In the genomic region with DNA sequence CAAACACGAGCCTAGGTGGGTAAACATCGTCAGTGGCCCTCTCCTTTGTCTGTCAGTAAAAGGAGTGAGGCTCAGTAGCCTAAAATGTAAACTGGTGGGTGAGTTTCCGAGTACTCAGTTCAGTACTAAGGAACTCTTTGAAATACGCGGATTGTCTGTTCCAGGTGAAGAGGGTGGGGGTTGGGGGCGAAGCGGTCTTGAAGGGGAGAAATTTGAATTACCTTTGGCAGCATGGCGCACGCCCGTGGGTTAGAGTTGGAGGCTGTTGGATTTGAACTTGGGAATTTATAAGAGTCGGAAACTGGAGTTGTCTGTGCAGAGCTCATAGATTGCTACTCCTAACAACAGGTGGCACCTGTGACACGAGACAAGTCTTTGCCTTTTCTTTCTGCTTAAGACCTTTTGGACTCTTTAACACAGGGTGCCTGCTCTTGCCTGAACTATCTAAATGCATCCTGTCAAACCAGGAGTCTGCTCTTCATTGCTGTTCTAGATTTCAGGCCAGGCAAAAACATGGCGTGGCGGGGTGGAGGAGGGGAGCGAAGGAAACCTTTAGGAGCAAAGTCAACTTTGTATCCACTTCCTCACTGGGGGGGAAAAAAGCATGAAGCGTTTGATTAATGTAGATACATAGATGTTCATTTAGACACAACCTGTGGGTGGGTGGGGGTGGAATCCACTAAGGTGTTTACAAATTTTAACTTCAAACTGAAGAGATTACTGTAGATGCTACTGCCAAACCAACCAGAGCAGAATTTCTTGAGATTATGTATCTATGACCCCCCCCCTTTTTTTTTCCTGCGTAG, we compare ENCODE assay signal across 8 mouse cellular contexts.
A peak's percentile ranks its signal among the peaks of the same experiment; 100 is the strongest.
DNase-seq lines count a peak whose midpoint lies in the region; ATAC-seq and TF ChIP-seq lines count a peak whose summit lies in the region.

No protein-coding gene starts in this region.

- TF ChIP-seq CTCF in liver, postnatal 0 days (IDR thresholded peaks at IDR 0.05; ENCODE audit: low read depth) = no peak

- H3K27me3 ChIP-seq in heart, embryonic 10.5 days (ENCODE audit: insufficient read depth, poor library complexity, severe bottlenecking) = no peaks in the 10 kb centered on the region
- no peaks in the 10 kb centered on the region for H3K27me3 ChIP-seq in forebrain, embryonic 15.5 days
- H3K27me3 ChIP-seq in liver, postnatal 0 days (ENCODE audit: insufficient read depth, low read length) = no peaks in the 10 kb centered on the region

- no peak for DNase-seq in heart, embryonic 10.5 days (ENCODE audit: low spot score)
- no peak for DNase-seq in heart, adult 18-20 months
- no peak for DNase-seq in liver, postnatal 0 days
- peak; percentile 71 for DNase-seq in thymus, postnatal 4 days
- DNase-seq in left cerebral cortex, adult 18-20 months (ENCODE audit: low spot score in 2 of 2) = no peak
- no peak for DNase-seq in gastrocnemius, postnatal 25 days

- 0 out of 2 replicates have a peak, but pooled peaks cover 4% of the 10 kb centered on the region for H3K4me1 ChIP-seq in heart, embryonic 10.5 days
- peaks cover 4% of the 10 kb centered on the region for H3K4me1 ChIP-seq in forebrain, embryonic 15.5 days
- peaks cover 5% of the 10 kb centered on the region; the same call in 1 of the 2 replicates for H3K4me1 ChIP-seq in liver, postnatal 0 days (ENCODE audit: insufficient read depth)

- H3K9ac ChIP-seq in forebrain, embryonic 15.5 days (replicated peaks) = peak overlapping the region; percentile 48; the same call in 1 of the 2 replicates
- H3K9ac ChIP-seq in liver, postnatal 0 days (replicated peaks) = no peak overlapping the region

- peak; percentile 58 for ATAC-seq in CD4-positive, CD25-positive, alpha-beta regulatory T cell, adult 4 months
- peak; percentile 2; the same call in 1 of the 2 replicates for ATAC-seq in forebrain, embryonic 15.5 days (replicated peaks)
- 0 out of 2 replicates have a peak, but pooled peaks have one; percentile 15 for ATAC-seq in liver, postnatal 0 days

- H3K4me2 ChIP-seq in forebrain, embryonic 15.5 days (replicated peaks) = peak overlapping the region; percentile 58
- H3K4me2 ChIP-seq in liver, postnatal 0 days (ENCODE audit: low read depth, low read length) = peak overlapping the region; percentile 61

- no peak for TF ChIP-seq EP300 in liver, postnatal 0 days (IDR thresholded peaks at IDR 0.05; ENCODE audit: low read depth)

- peak overlapping the region; percentile 53 for H3K4me3 ChIP-seq in heart, embryonic 10.5 days
- H3K4me3 ChIP-seq in forebrain, embryonic 15.5 days = peak overlapping the region; percentile 36
- peak overlapping the region; percentile 11; the same call in 1 of the 2 replicates for H3K4me3 ChIP-seq in liver, postnatal 0 days (ENCODE audit: low read depth, low read length)

- no peaks in the 10 kb centered on the region for H3K36me3 ChIP-seq in heart, embryonic 10.5 days
- H3K36me3 ChIP-seq in forebrain, embryonic 15.5 days = no peaks in the 10 kb centered on the region
- no peaks in the 10 kb centered on the region for H3K36me3 ChIP-seq in liver, postnatal 0 days (replicated peaks; ENCODE audit: insufficient read depth, low read length)

- no peaks in the 10 kb centered on the region for H3K9me3 ChIP-seq in heart, embryonic 10.5 days
- H3K9me3 ChIP-seq in forebrain, embryonic 15.5 days = no peaks in the 10 kb centered on the region
- H3K9me3 ChIP-seq in liver, postnatal 0 days (ENCODE audit: low read length) = 0 out of 2 replicates have a peak, but pooled peaks cover under 1% of the 10 kb centered on the region

- WGBS in heart, embryonic 10.5 days = 39% methylated on average over 17 of the region's 17 CpGs
- WGBS in forebrain, embryonic 15.5 days = 40% methylated on average over 17 of the region's 17 CpGs
- 46% methylated on average over 17 of the region's 17 CpGs for WGBS in liver, postnatal 0 days (ENCODE audit: insufficient replicate concordance)

- peak overlapping the region; percentile 79 for H3K27ac ChIP-seq in heart, embryonic 10.5 days
- no peak overlapping the region for H3K27ac ChIP-seq in forebrain, embryonic 15.5 days (replicated peaks)
- no peak overlapping the region for H3K27ac ChIP-seq in liver, postnatal 0 days (ENCODE audit: low read depth)

Comparison
In these comparisons a context has a peak if more than half of its experiments do, and no peak if none do; other contexts are left out.
1. ATAC-seq: peak in every context shown above with its lines; median percentile 58 in CD4-positive, CD25-positive, alpha-beta regulatory T cell, adult 4 months; 15 in liver, postnatal 0 days; 2 in forebrain, embryonic 15.5 days.